In the genomic region with DNA sequence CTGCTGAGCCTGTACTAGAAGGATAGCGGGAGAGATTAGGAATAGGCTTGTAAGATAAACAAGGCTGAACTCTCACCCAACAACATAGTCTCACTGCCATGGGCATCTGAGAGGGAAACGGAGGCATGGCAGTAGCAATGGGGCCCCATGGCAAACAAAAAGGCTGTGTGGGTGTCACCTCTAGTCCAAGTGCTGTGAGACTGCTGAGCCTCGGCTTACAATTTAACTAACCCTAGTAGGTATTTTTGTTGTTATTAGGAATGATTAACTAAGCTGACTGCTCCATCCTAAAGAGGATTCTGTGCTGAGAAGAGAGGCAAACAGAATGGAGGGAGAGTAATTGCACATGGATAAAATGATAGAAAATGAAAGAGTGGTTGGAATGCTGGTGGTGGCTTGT, we compare ENCODE assay signal across 29 mouse cellular contexts.
A peak's percentile ranks its signal among the peaks of the same experiment; 100 is the strongest.
DNase-seq lines count a peak whose midpoint lies in the region; ATAC-seq and TF ChIP-seq lines count a peak whose summit lies in the region.
"Had no signal": no experiment of that assay in that cellular context is flagged by ENCODE, and none has a peak within 500 bp of the region (broad histone marks: within the 10 kb centered on the region; RNA-seq: fewer than 3 reads in every experiment).

No protein-coding gene starts in this region.

- H3K9ac ChIP-seq in liver, embryonic 11.5 days (ENCODE audit: low read depth, low read length) = no peak overlapping the region
- H3K9ac ChIP-seq in kidney, postnatal 0 days (ENCODE audit: low read depth, low read length) = no peak overlapping the region
- no peak overlapping the region for H3K9ac ChIP-seq in liver, embryonic 16.5 days (ENCODE audit: low read depth, low read length)
- H3K9ac ChIP-seq: embryonic facial prominence, embryonic 13.5 days; hindbrain, embryonic 13.5 days; limb, embryonic 13.5 days had no signal

- no peak overlapping the region for H3K27ac ChIP-seq in liver, embryonic 11.5 days (ENCODE audit: low read depth, low read length)
- H3K27ac ChIP-seq in kidney, postnatal 0 days = no peak overlapping the region
- no peak overlapping the region for H3K27ac ChIP-seq in liver, embryonic 16.5 days (ENCODE audit: low read length)
- H3K27ac ChIP-seq: embryonic facial prominence, embryonic 13.5 days; forebrain, embryonic 10.5 days; gastrocnemius, adult 2 months; hindbrain, embryonic 13.5 days; limb, embryonic 13.5 days; macrophage had no signal

- no peak for TF ChIP-seq CTCF in kidney, postnatal 0 days (IDR thresholded peaks at IDR 0.05; ENCODE audit: low read depth)

- no peak for ATAC-seq in liver, embryonic 11.5 days (replicated peaks; ENCODE audit: low FRiP score)
- no peak for ATAC-seq in kidney, postnatal 0 days (replicated peaks; ENCODE audit: low FRiP score, low read depth)
- peak; percentile 51; the same call in 1 of the 2 replicates for ATAC-seq in liver, embryonic 16.5 days (ENCODE audit: low read depth)
- ATAC-seq: CD4-positive, CD25-positive, alpha-beta regulatory T cell, adult 4 months; forebrain, embryonic 16.5 days had no signal

- H3K27me3 ChIP-seq in liver, embryonic 11.5 days (replicated peaks; ENCODE audit: control insufficient read depth, insufficient read depth, low read length) = no peaks in the 10 kb centered on the region
- H3K27me3 ChIP-seq in kidney, postnatal 0 days (ENCODE audit: insufficient read depth, low read length) = no peaks in the 10 kb centered on the region
- H3K27me3 ChIP-seq in liver, embryonic 16.5 days (ENCODE audit: control insufficient read depth, insufficient read depth, low read depth, low read length) = no peaks in the 10 kb centered on the region
- H3K27me3 ChIP-seq: embryonic facial prominence, embryonic 13.5 days; hindbrain, embryonic 13.5 days; limb, embryonic 13.5 days had no signal

- H3K36me3 ChIP-seq in liver, embryonic 11.5 days (ENCODE audit: control insufficient read depth, insufficient read depth, low read length) = no peaks in the 10 kb centered on the region
- H3K36me3 ChIP-seq in kidney, postnatal 0 days (ENCODE audit: insufficient read depth, low read length) = no peaks in the 10 kb centered on the region
- no peaks in the 10 kb centered on the region for H3K36me3 ChIP-seq in liver, embryonic 16.5 days (ENCODE audit: control insufficient read depth, insufficient read depth)

- intact Hi-C loops in left cerebral cortex, postnatal 10 days (cut with DNase I) = no loop called here

- 71% methylated on average over 3 of the region's 3 CpGs for WGBS in liver, embryonic 11.5 days
- 76% methylated on average over 3 of the region's 3 CpGs for WGBS in kidney, postnatal 0 days
- WGBS in liver, embryonic 16.5 days (ENCODE audit: insufficient replicate concordance) = 62% methylated on average over 3 of the region's 3 CpGs

- H3K9me3 ChIP-seq in liver, embryonic 11.5 days (ENCODE audit: control insufficient read depth, low read length) = no peaks in the 10 kb centered on the region
- H3K9me3 ChIP-seq in kidney, postnatal 0 days (replicated peaks; ENCODE audit: low read length) = no peaks in the 10 kb centered on the region
- no peaks in the 10 kb centered on the region for H3K9me3 ChIP-seq in liver, embryonic 16.5 days (replicated peaks; ENCODE audit: control insufficient read depth, low read length)
- H3K9me3 ChIP-seq: embryonic facial prominence, embryonic 13.5 days; forebrain, embryonic 10.5 days; hindbrain, embryonic 13.5 days; limb, embryonic 13.5 days had no signal

- H3K4me3 ChIP-seq in liver, embryonic 11.5 days (ENCODE audit: low read depth, low read length) = no peak overlapping the region
- no peak overlapping the region for H3K4me3 ChIP-seq in kidney, postnatal 0 days (replicated peaks; ENCODE audit: low read depth, low read length)
- no peak overlapping the region for H3K4me3 ChIP-seq in liver, embryonic 16.5 days (ENCODE audit: low read depth, low read length)
- H3K4me3 ChIP-seq: embryonic facial prominence, embryonic 13.5 days; forebrain, embryonic 10.5 days; gastrocnemius, adult 2 months; hindbrain, embryonic 13.5 days; limb, embryonic 13.5 days had no signal

- peak; percentile 6 for DNase-seq in liver
- no peak for DNase-seq in liver, embryonic 11.5 days (ENCODE audit: low spot score)
- peak; percentile 12 to 38 for DNase-seq in kidney, adult 8-10 months
- peak; percentile 4 for DNase-seq in kidney, postnatal 0 days (ENCODE audit: low spot score)
- DNase-seq in left cerebral cortex, postnatal 10 days (ENCODE audit: extremely low spot score in 1 of 2, low spot score in 2 of 2) = no peak
- no peak for DNase-seq in urinary bladder, postnatal 14 days (ENCODE audit: low spot score)
- DNase-seq: adrenal gland, postnatal 25 days; cerebellum, adult 18-20 months; cerebellum, postnatal 10 days; gastrocnemius, adult 2 months; gastrocnemius, postnatal 36 days; heart, adult 18-20 months; heart, postnatal 4 days; layer of hippocampus, adult 9-11 months; lung, adult 2 months; lung, postnatal 10 days; midbrain, embryonic 14.5 days; right cerebral cortex, postnatal 14 days; spleen, adult 18-20 months; thymus, postnatal 14 days had no signal

- no peaks in the 10 kb centered on the region for H3K4me1 ChIP-seq in liver, embryonic 11.5 days (replicated peaks; ENCODE audit: control insufficient read depth, insufficient read depth, low read length)
- H3K4me1 ChIP-seq in kidney, postnatal 0 days (replicated peaks; ENCODE audit: insufficient read depth, low read length) = no peaks in the 10 kb centered on the region
- no peaks in the 10 kb centered on the region for H3K4me1 ChIP-seq in liver, embryonic 16.5 days (ENCODE audit: control insufficient read depth, low read depth, low read length)
- H3K4me1 ChIP-seq: embryonic facial prominence, embryonic 13.5 days; hindbrain, embryonic 13.5 days; limb, embryonic 13.5 days had no signal

- H3K4me2 ChIP-seq in liver, embryonic 11.5 days = no peak overlapping the region
- no peak overlapping the region for H3K4me2 ChIP-seq in kidney, postnatal 0 days (ENCODE audit: low read length)
- no peak overlapping the region for H3K4me2 ChIP-seq in liver, embryonic 16.5 days (ENCODE audit: low read depth, low read length)
- H3K4me2 ChIP-seq: embryonic facial prominence, embryonic 13.5 days; heart, embryonic 11.5 days; hindbrain, embryonic 13.5 days; limb, embryonic 13.5 days had no signal

Comparison
In these comparisons a context has a peak if more than half of its experiments do, and no peak if none do; other contexts are left out.
1. DNase-seq: peak in liver (single experiment), kidney, adult 8-10 months (2 of 2) and kidney, postnatal 0 days (single experiment); none in liver, embryonic 11.5 days (single experiment), left cerebral cortex, postnatal 10 days (0 of 2) and urinary bladder, postnatal 14 days (single experiment).